Mouse (Mus musculus): Measurements from ENCODE around the gene Etfbkmt. TPM values are rescaled to one million over a fixed set of nuclear protein-coding genes. Genes with fewer than 3 reads are reported as not detected.
"Not testable (repeated sequence)": the region's sequence is repeated elsewhere in the genome, so short reads cannot be mapped to it uniquely, and the experiment has no call there.

Gene Etfbkmt
- 1 to 10 TPM; 2.0 to 4.0 (median 3.2) TPM for total RNA-seq (2022)

DNA sequence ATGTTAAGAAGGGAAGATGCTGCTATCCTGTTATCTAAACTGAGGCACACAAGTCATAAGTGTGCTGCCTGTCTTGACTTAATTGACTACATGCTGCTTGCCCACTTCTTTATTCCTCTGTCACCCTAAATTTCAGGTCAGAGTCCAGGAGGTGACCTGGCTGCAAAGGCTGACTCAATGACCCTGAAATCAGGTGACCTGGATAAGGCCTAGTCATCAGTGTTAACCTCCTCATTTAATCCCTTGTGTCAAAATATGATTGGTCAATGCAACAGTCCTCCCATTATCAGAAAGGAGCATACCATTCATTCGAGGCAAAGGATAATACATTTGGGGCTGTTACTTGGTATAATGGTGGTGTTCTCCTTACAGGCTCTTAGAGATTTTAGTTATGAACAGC, at the start of gene Etfbkmt:
Gene Etfbkmt, plus strand, starts transcription at position 379 of the 400 bp plus-strand sequence.
- DNase-seq (ENCODE audit: low spot score in 2 of 2) = no peak

- DNase-seq (ENCODE audit: low spot score in 2 of 2) = no peak
Observed at GRCm38 (mm10) chr6:149092406-149092805, 47.2 kb upstream of the Etfbkmt start.

DNA sequence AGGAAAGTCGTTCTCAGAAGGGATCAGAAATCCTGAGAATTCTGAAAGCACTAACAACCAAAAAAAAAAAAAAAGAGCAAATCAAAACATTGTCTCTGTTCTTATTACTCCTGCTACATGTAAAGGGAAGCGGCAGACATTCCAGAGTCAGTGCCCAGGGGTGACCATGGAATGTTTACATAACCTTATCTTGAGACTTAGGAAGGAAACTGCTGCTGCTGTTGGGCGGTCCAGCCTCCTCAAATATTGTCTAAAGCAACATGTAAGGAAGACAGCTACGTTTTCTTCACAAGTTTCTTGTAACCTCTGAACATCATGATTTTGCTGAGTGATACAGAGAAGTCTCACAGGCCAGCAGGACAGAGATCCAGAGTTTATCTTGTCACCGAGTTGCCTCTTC, 46.2 kb upstream of the Etfbkmt start:
- no peak for DNase-seq (ENCODE audit: low spot score in 2 of 2)

GRCm38 (mm10) chr6:149094555-149094954, 45.1 kb upstream of the Etfbkmt start:
- DNase-seq (ENCODE audit: low spot score in 2 of 2) = no peak

DNA sequence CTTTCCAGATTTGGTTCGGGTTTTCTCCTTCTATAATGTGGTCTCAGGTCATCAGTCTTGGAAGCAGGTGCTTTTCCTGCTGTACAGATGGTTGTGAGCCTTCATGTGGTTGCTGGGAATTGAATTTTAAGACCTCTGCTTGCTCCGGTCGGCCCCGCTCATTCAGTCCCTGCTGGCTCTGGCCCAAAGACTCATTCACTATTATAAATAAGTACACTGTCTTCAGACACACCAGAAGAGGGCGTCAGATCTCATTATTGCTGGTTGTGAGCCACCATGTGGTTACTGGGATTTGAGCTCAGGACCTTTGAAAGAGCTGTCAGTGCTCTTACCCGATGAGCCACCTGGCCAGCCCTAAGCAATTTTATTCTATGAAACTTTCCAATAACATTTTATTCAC, 44.3 kb upstream of the Etfbkmt start:
- no peak for DNase-seq (ENCODE audit: low spot score in 2 of 2)

DNA sequence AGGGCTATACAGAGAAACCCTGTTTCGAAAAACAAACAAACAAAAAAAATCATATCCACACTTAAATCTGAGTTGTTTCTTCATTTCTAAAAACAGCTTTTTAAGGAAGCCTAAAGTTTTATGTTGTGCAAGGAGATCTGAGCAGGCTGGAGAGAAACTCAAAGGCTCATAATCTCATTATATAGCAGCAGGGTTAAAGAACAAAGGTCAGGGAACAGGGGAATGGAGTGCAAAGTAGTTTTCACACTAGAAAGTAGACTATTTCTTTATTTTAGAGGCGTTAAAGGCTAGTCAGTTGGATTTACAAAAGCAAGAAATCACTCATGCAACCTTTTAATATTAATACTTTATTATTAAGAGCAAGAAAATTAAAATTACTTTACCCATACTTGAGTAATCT, 43.4 kb upstream of the Etfbkmt start:
- no peak for DNase-seq (ENCODE audit: low spot score in 2 of 2)

DNA sequence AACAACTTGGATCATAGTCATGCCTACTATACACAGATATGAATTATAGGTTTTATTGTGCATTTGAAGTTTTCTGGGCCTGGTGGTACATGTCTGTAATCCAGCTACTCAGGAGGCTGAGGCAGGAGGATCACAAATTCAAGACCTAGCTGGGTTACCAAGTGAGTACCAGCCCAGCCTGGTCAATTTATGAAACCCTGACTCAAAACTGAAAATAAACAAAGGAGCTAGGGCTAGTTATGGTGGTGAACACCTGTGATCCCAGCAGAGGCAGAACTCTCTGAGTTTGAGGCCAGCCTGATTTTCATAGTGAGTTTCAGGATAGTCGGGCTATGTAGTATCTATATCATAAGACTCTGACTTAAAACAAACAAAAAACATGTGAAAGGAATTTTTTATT, 42.4 kb upstream of the Etfbkmt start:
- no peak for DNase-seq (ENCODE audit: low spot score in 2 of 2)

- DNase-seq (ENCODE audit: low spot score in 2 of 2) = no peak
Observed at GRCm38 (mm10) chr6:149098993-149099392, 40.7 kb upstream of the Etfbkmt start.

GRCm38 (mm10) chr6:149100174-149101075, 39.2 kb upstream of the Etfbkmt start:
- peak; percentile 41 to 67 for DNase-seq (ENCODE audit: low spot score in 2 of 2)

DNA sequence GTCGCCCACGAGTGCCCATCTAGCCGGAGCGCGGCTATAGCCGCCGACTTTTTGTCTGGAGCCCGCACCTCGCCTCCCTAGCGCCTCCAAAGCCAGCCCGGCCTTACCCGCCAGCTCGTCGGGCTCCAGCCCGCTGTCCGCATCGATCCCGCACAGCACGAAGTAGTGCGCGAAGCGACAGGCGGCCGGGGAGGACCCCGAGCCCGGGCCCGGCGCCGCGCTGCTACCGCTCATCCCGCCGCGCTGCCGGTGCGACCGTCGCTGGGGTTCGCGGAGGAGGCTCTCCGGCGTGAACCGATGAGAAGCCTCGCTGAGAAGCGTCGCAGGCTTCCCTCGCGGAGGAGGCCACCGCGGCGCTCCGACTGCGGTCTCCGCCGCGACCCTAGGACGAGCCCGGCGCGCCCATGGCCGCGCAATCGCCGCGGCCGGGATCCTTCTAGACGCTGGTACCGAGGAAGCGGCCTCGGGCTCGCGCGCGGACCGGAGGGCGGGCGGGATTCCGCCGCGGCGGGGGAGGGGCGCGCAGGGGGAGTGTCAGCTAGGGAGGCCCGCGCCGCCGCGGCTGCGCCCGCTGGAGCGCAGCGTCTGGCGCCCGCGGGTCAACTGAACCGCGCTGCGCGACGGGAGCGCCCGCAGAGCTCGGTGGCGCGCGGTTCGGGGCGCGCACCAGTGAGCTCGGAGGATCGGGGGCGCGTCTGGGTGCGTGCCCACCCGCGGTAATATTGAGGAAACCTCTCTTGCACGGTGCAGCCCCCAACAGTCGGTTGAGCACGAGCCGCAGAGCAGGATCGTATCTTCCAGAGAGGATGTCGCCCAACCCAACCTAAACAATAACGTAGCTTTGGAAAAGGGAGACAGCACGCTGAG, 38.3 kb upstream of the Etfbkmt start, which contains the start of gene Dennd5b:
Gene Dennd5b, minus strand, starts transcription at position 605 of the 867 bp plus-strand sequence.
- DNase-seq (ENCODE audit: low spot score in 2 of 2) = peak; percentile 68 to 83

DNA sequence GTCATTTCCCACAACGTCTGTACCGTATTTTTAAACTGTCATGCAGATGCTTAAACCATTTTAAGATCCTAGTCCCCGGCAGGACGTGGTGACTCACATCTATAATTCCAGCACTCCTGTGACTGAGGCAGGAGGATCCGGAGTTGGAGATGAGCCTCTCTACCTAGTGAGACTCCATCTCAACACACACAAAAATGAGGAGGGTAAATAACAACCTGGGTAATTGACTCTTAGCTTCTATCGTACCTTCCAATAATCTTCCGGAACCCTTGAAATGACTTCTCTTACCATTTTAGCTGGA, 37.8 kb upstream of the Etfbkmt start:
- no peak for DNase-seq (ENCODE audit: low spot score in 2 of 2)

GRCm38 (mm10) chr6:149103451-149103850, 36.2 kb upstream of the Etfbkmt start:
- DNase-seq (ENCODE audit: low spot score in 2 of 2) = no peak

DNA sequence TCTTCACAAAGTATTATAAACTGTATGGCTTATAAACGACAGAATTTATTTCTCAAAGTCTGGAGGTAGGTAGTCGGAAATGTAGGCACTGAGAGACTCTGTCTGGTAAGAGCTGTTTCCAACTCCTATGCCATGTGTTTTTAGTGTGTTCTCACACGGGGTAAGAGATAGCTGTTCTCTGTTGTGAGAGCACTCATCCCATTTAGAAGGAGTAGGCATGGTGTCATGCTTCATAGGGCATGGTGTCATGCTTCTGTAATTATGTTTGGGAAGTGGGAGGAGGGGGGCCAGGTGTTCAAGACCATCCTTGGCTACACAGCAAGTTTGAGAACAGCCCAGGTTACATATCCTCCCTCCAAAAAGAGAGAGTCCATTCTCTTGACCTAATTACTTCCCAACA, 32.0 kb upstream of the Etfbkmt start:
- DNase-seq (ENCODE audit: low spot score in 2 of 2) = no peak

DNA sequence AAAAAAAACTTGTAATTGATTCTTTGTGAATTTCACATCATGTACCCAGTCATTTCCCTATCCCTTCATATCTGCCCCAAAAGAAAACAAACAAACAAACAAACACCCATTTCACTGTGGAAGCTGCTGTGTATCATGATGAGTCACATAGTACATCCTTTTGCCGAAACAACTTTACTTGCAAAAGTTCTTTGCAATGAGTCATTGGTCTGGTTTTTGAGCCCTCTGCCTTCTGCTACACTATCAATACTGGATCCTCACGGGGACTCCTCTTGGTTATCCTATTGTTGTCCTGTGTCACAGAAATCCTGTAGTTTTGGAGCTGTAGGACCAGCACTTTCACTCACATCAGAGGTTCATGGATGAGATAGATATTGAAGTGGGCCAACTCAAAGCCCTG, 30.7 kb upstream of the Etfbkmt start:
- no peak for DNase-seq (ENCODE audit: low spot score in 2 of 2)

DNA sequence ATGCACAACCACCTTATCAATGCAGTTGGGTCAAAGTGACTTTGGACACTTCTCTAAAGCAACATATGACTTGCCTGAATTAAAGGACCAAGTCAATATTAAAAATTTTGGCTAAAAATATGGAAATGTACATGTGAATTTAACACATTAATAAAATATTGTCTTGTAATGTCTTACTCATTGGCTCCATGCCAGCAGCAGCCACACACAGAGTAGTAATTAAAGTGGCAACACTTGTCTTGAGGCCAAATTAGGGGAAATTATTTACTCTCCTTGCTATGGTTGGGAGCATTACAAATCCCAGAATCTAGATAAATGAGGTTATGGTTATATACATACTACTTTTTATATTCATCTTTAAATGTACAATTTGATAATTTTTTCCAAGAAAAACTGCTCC, 22.7 kb upstream of the Etfbkmt start:
- DNase-seq (ENCODE audit: low spot score in 2 of 2) = no peak

DNA sequence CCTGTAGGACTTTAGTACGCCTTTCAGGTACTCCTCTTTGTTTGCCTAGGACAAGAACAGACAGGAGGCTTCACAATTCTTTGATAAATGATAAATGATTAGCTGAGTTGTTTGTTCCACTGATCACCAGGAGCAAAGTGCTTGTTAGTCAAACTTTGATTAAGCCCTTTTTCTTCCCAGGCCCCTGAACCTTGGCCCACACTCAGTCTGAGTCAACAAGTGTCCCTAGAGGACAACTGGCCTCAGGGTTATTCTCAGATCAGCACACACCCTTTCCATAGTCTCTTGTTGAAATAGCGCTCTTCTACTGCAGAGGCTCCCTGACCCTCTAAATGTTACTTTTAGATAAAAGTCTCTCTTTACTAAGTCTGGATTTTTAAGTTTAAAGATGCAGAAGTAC, 20.7 kb upstream of the Etfbkmt start:
- DNase-seq (ENCODE audit: low spot score in 2 of 2) = no peak

DNA sequence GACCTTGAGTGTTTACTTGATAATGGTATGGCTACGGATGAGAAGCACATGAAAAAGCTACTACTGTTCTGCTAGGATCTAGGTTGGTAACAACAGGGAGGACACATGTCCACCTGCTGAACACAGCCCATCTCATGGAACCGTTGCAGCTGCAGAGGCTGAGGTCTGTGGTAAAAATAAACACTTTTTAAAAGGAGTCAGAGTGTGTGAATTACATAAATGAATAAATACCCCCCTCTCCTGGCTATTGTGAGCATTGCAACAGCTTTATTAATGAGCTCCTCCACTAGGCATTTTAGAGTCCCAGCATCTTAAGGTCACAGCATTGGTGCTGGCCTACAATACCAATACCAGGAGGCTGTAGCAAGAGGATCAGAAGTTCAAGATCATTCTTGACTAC, 19.8 kb upstream of the Etfbkmt start:
- peak; percentile 10 to 14 for DNase-seq (ENCODE audit: low spot score in 2 of 2)

- no peak for DNase-seq (ENCODE audit: low spot score in 2 of 2)
Observed at GRCm38 (mm10) chr6:149123042-149123441, 16.6 kb upstream of the Etfbkmt start.

- no peak for DNase-seq (ENCODE audit: low spot score in 2 of 2)
Observed at GRCm38 (mm10) chr6:149126675-149127074, 13.0 kb upstream of the Etfbkmt start.

- DNase-seq (ENCODE audit: low spot score in 2 of 2) = not testable (repeated sequence)
Observed at GRCm38 (mm10) chr6:149129870-149130269, 9.8 kb upstream of the Etfbkmt start, which contains the start of gene Gm10203. Gm10203 (plus strand) TSS chr6:149130170.

DNA sequence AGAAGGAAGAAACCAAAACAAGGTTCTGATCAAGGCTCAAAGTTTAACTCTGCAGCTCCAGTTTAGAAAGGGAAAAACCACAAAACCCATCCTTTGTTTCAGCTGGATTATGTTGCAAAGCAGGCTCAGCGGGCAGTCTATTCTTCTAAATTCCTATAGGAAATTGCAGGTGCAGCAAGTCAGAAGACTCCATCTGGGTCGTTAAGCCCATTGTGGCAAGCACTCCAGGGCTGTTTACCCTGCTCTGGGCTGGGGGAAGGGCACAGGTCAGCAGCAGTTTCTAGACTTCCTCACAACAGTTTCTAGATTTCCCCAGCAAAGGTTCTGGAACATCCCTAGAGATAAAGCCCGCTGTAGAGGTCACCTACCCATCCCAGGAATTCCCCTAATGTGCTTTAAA, 8.5 kb upstream of the Etfbkmt start:
- DNase-seq (ENCODE audit: low spot score in 2 of 2) = no peak
